Mouse (Mus musculus) cerebral cortex, adult 2 months (tissue): ENCODE data around the gene Prkar1a.

ENCODE experiments used
- WGBS: fragments of 180-500 bp; shearing (Covaris S2); methylation state at CpG from one replicate; pipeline ENCODE4 v1.1.7; 2018; 5-methylcytosine and 5-hydroxymethylcytosine counted together

The Prkar1a gene

GRCm38 (mm10) chr11:109705336-109706054, 56.3 kb downstream of the Prkar1a start:
- 44% methylated on average over 9 of the region's 9 CpGs for WGBS

DNA sequence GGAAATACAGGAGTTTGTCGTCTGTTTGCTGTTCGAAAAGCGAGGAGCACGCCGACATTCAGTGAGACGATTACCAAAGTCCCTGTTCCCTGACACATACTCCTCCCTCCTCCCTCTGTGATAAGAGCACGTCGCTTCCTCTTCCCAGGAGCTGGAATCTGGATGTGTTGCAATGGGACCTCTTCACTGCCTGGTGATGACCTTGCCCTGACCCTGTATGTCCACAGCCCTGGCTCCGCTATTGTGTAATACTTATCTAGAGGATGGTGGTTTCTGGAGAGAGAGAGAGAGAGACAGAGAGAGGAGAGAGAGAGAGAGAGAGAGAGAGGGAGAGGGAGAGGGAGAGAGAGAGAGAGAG, 56.8 kb downstream of the Prkar1a start:
- WGBS: 69% methylated on average over 9 of the region's 9 CpGs

- WGBS: 80% methylated on average over 4 of the region's 4 CpGs
Observed at GRCm38 (mm10) chr11:109706586-109706985, 57.4 kb downstream of the Prkar1a start.

DNA sequence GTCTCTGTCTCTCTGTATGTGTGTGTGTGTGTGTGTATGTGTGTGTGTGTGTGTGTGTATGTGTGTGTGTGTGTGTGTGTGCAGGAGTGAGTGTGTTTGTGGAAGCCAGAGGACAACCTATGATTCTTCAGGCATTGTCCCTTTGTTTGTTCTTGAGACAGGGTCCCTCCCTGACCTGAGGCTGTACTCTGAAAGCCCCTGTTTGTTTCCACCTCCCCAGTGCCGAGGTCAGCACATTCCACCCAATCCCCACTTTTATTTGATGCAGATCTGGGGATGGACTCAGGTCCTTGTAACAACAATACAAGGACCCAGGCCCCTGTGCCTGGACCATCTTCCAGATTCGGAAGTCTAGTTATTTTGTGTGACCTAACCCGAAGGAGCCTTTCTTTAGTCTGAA, 58.2 kb downstream of the Prkar1a start:
- WGBS: 82% methylated on average over 3 of the region's 3 CpGs

DNA sequence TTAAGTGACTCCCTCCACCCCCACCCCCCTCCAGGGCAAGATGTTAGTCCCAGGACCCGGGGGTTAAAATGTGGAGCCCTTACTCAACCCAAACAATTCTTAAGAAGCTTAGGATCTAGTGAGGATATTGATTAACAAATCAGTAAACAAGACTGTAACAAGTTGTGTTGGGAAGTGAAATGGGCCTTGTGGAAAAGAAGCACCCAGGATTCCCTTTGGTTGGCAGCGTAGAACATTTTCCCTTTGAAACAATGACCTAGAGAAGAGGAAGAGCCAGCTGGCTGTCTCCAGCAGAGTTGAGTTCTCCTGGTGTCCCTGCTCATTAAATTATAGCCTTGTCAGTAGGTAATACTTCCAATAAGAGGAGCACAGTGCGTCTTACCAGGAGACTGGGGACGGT, 59.6 kb downstream of the Prkar1a start:
- 90% methylated on average over 4 of the region's 4 CpGs for WGBS

GRCm38 (mm10) chr11:109709501-109709900, 60.3 kb downstream of the Prkar1a start:
- WGBS: 84% methylated on average over 5 of the region's 5 CpGs

DNA sequence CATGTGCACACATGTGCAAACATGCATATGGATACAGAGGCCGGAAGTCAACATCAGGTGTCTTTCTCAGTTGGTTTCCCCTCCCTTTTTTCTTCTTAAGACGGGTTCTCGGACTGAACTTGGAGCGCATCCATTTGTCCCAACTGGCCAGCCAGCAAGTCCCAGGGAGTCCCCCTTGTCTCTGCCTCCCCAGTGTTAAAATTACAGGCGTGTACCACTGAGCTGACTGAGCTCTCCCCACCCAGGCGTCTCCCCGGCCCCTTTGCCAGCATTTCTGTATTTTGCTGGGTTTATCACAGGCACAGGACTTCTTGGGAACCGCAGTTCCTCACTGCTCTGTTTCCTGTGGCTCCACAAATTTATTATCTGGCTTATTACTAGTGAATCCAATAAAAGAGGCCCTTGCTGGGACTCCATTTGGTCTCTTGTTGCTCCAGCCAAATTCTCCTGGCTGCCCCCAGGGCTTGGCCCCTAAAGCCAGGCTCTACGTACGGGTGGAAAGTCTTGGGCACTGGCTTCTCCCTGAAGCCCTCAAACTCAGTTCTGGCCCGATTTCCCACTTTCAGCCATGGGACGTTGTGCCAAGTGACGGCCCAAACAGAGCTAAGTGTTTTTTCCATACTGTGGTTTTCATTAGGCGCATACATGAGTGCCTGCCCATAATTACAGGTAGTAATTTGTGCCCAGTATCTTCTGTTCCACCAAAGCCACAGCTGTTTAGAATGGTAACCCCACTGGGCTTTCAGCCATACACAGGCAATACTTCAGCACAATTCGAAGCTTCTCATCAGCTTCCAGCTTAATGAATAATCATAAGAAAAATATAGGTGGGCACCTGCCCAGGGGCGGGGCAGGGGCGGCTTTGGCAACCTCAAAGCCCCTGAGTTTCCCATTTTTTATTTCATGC, 65.4 kb downstream of the Prkar1a start:
- WGBS: 64% methylated on average over 17 of the region's 17 CpGs

DNA sequence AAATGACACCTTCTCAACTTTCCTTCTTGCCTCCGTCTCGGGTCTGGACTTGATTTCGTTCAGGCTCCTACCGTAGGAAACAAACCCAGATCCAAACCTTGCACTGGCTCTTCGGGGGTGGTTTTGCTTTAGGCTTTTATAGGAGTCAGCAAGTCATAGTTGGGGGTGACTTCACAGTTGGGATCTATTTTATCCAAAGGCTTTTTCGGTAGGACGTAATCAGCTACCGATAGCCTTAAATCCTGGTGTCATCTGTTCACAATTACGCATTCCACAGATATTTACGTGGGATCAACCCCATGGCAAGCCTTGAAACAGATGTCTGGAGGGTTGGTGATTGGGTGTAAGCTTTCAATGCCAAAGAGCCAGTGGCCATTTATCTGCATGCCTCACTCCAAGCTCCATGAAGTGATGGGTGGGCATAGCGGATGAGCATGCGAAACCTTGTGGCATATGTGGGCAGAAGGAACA, 66.1 kb downstream of the Prkar1a start:
- WGBS: 63% methylated on average over 12 of the region's 12 CpGs

DNA sequence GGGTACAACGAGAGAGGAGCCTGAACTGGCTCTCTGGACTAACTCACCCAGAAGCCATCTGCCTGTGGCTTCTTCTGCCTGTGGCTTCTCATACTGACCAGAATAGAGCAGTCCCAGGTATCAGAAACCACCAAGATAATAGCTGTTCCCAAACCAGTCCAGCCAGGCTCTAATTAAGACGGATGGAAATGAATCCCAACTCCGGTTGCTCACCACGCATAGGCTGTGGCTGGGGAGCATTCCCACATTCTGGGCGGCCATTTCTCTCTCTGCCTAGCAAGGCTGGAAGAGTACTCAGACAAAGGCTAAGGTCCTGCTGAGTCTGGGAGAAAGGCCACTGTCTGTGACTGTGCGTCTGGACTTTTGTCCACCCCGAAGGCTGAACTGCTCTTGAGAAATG, 67.8 kb downstream of the Prkar1a start:
- WGBS: 45% methylated on average over 7 of the region's 7 CpGs

- WGBS: 46% methylated on average over 5 of the region's 5 CpGs
Observed at GRCm38 (mm10) chr11:109717448-109717847, 68.2 kb downstream of the Prkar1a start.

GRCm38 (mm10) chr11:109717966-109718895, 69.0 kb downstream of the Prkar1a start:
- WGBS: 52% methylated on average over 15 of the region's 15 CpGs
